Comparison of ENCODE assay signal across 17 mouse cellular contexts in genomic region chr2:103168266-103168665, GRCm38 (mm10).
"Had no signal": no experiment of that assay in that cellular context is flagged by ENCODE, and none has a peak within 500 bp of the region (broad histone marks: within the 10 kb centered on the region; RNA-seq: fewer than 3 reads in every experiment).

No protein-coding gene starts in this region.

- ATAC-seq: lung, postnatal 0 days; midbrain, embryonic 13.5 days; midbrain, embryonic 15.5 days had no signal

- H3K9me3 ChIP-seq: lung, embryonic 15.5 days; midbrain, embryonic 13.5 days; midbrain, embryonic 15.5 days; neural tube, embryonic 12.5 days; stomach, embryonic 15.5 days had no signal

- H3K4me1 ChIP-seq: lung, embryonic 15.5 days; megakaryocyte, embryonic 14.5 days; midbrain, embryonic 13.5 days; midbrain, embryonic 15.5 days; neural tube, embryonic 12.5 days; stomach, embryonic 15.5 days had no signal

- H3K27me3 ChIP-seq: lung, embryonic 15.5 days; megakaryocyte, embryonic 14.5 days; midbrain, embryonic 13.5 days; midbrain, embryonic 15.5 days; neural tube, embryonic 12.5 days; stomach, embryonic 15.5 days had no signal

- H3K4me3 ChIP-seq: lung, embryonic 15.5 days; megakaryocyte, embryonic 14.5 days; midbrain, embryonic 13.5 days; midbrain, embryonic 15.5 days; neural tube, embryonic 12.5 days; stomach, embryonic 15.5 days had no signal

- H3K27ac ChIP-seq: lung, embryonic 15.5 days; macrophage; midbrain, embryonic 13.5 days; midbrain, embryonic 15.5 days; neural tube, embryonic 12.5 days; stomach, embryonic 15.5 days; stomach, postnatal 0 days had no signal

- H3K36me3 ChIP-seq: lung, embryonic 15.5 days; midbrain, embryonic 13.5 days; midbrain, embryonic 15.5 days; neural tube, embryonic 12.5 days; stomach, embryonic 15.5 days had no signal

- DNase-seq: lung, adult 2 months; lung, postnatal 14 days; lung, postnatal 36 days; right cerebral cortex, postnatal 14 days; thymus, adult 2 months; thymus, postnatal 25 days; thymus, postnatal 4 days had no signal

- H3K9ac ChIP-seq: lung, embryonic 15.5 days; midbrain, embryonic 13.5 days; midbrain, embryonic 15.5 days; neural tube, embryonic 12.5 days; stomach, embryonic 15.5 days had no signal

- H3K4me2 ChIP-seq: lung, embryonic 15.5 days; midbrain, embryonic 11.5 days; midbrain, embryonic 13.5 days; midbrain, embryonic 15.5 days; neural tube, embryonic 12.5 days; stomach, embryonic 15.5 days had no signal
